Mouse (Mus musculus) embryonic facial prominence, embryonic 15.5 days (tissue): Measurements from ENCODE around the gene Pdpr. TPM values are rescaled to one million over a fixed set of nuclear protein-coding genes. Genes with fewer than 3 reads are reported as not detected.
"Not testable (repeated sequence)": the region's sequence is repeated elsewhere in the genome, so short reads cannot be mapped to it uniquely, and the experiment has no call there.

ENCODE experiments used
- ATAC-seq: fragments of 200-750 bp; cut with Nextera tagmentation; 2 replicates; pipeline ENCODE4 v1.8.0; 2017; ENCODE audit warnings: low read depth, moderate TSS enrichment; ENCODE audit not compliant: insufficient number of reproducible peaks, low FRiP score, low TSS enrichment
- H3K27ac ChIP-seq: fragments of 300-500 bp; sonication (generic); replicated peaks from 2 replicates; pipeline ENCODE4 v1.5.1; 2015; ENCODE audit warnings: mild to moderate bottlenecking, inconsistent platforms
- H3K27me3 ChIP-seq: fragments of 300-500 bp; sonication (generic); 2 replicates; pipeline ENCODE4 v1.6.1; 2015; ENCODE audit warnings: inconsistent platforms
- H3K36me3 ChIP-seq: fragments of 300-500 bp; sonication (generic); 2 replicates; pipeline ENCODE4 v1.6.1; 2015; ENCODE audit warnings: mild to moderate bottlenecking, inconsistent platforms
- H3K4me1 ChIP-seq: fragments of 300-500 bp; sonication (generic); 2 replicates; pipeline ENCODE4 v1.6.1; 2015; ENCODE audit warnings: inconsistent platforms
- H3K4me2 ChIP-seq: fragments of 300-500 bp; sonication (generic); replicated peaks from 2 replicates; pipeline ENCODE4 v1.6.1; 2015; ENCODE audit warnings: mild to moderate bottlenecking, inconsistent platforms
- H3K4me3 ChIP-seq: fragments of 300-500 bp; sonication (generic); replicated peaks from 2 replicates; pipeline ENCODE4 v1.5.1; 2015; ENCODE audit warnings: mild to moderate bottlenecking, inconsistent platforms
- H3K9ac ChIP-seq: fragments of 300-500 bp; sonication (generic); 2 replicates; pipeline ENCODE4 v1.6.1; 2015; ENCODE audit warnings: inconsistent platforms
- H3K9me3 ChIP-seq: fragments of 300-500 bp; sonication (generic); replicated peaks from 2 replicates; pipeline ENCODE4 v1.6.1; 2016; ENCODE audit warnings: inconsistent platforms
- WGBS: fragments of 180-500 bp; shearing (Covaris S2); methylation state at CpG from one replicate; pipeline ENCODE4 v1.1.7; 2015; 5-methylcytosine and 5-hydroxymethylcytosine counted together
- polyA plus RNA-seq: library from polyadenylated mRNA; unstranded; fragments of >200 nt; fragmentation: Nextera tagmentation; extraction: Ambion mirVana; gene quantifications from 2 replicates; pipeline ENCODE4 v1.2.1, GENCODE M21; 2015

Gene Pdpr
- polyA plus RNA-seq, 1 experiment from 2014 or later = 8.9 TPM

DNA sequence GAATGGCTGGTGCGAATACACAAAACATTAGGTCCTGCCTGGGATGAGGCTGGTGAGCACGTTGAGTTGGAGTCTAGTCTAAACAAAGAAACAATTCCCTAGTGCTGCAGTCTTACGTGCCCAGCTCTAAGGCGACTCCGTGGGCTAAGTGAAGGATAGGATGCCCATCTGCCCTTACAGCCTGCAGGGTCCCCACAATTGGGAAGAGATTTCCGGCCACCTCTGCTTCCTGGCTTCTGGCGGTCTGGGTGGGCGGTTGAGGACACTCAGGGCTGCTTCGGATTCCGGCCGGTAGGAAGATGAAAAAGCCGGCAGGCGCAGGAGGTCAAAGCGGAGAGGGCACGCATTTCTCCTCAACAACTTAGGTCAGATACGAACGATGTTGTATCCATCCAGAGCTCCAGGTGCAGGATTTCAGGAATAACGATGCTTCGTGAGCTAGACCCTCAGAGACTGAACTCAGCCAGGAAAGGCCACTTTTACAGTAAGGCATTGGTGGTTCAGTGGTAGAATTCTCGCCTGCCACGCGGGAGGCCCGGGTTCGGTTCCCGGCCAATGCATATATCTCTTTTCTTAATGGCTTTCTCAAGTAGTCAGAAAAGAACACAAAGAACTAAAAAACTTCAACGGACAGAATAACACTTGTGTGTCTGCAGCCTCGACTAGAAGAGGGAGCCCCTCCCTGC lies 32.2 kb upstream of the Pdpr start:
- peak overlapping the region; percentile 44 for H3K9ac ChIP-seq
- no peaks in the 10 kb centered on the region for H3K27me3 ChIP-seq
- H3K9me3 ChIP-seq = no peaks in the 10 kb centered on the region
- 0 out of 2 replicates have a peak, but pooled peaks cover 5% of the 10 kb centered on the region for H3K36me3 ChIP-seq
- peak overlapping the region; percentile 77 for H3K4me2 ChIP-seq
- H3K4me3 ChIP-seq = peak overlapping the region; percentile 77
- WGBS = under 1% methylated on average over 27 of the region's 27 CpGs
- ATAC-seq = peak; percentile 87
- peaks cover 21% of the 10 kb centered on the region for H3K4me1 ChIP-seq
- peak overlapping the region; percentile 68 for H3K27ac ChIP-seq

DNA sequence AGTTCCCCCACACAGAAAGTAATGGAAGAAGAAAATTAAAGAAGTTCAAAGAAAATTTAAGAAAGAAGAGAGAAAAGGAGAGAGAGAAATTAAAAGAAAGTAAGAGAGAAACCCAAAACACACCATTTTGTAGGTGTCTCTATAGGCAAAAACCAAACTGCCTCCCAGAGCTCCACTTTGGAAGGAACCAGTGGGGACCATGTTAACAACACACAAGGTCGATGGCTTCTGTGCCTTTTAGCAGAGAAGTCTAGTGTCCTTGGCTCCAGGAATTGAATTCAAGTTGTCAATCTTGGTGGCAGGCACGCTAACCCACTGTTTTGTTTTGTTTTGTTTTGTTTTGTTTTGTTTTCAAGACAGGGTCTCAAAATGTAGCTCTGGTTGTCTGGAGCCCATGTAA lies 31.5 kb upstream of the Pdpr start:
- 50% methylated on average over 2 of the region's 2 CpGs for WGBS
- no peak for ATAC-seq
- Histone ChIP-seq H3K4me1 (peaks cover 14% of the 10 kb centered on the region), H3K4me3 (peak overlapping the region; percentile 77), H3K9ac (no peak overlapping the region), H3K27ac (no peak overlapping the region; the same call in 1 of the 2 replicates), H3K4me2 (peak overlapping the region; percentile 77), H3K9me3 (no peaks in the 10 kb centered on the region), H3K36me3 (0 out of 2 replicates have a peak, but pooled peaks cover 4% of the 10 kb centered on the region), H3K27me3 (no peaks in the 10 kb centered on the region)

DNA sequence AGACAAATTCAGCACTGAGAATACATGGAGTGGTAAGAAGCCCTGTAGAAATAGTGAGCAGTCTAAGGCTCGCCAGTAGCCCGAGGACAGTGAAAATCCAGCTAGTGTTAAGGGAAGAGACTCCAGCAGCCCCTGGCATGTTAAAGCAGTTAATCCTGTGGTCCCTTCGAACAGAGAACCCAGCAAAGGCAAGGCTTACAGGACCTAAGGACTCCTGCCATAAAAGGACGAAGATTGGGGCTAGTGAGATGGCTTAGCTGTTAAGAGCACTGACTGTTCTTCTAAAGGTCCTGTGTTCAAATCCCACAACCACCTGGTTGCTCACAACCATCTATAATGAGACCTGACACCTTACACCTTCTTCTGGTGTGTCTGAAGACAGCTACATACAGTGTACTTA lies 28.1 kb upstream of the Pdpr start:
- peaks cover 4% of the 10 kb centered on the region for H3K4me1 ChIP-seq
- H3K27me3 ChIP-seq = no peaks in the 10 kb centered on the region
- no peak overlapping the region for H3K4me2 ChIP-seq
- 51% methylated on average over 4 of the region's 4 CpGs for WGBS
- no peak overlapping the region for H3K27ac ChIP-seq
- ATAC-seq = no peak
- H3K9me3 ChIP-seq = no peaks in the 10 kb centered on the region
- H3K9ac ChIP-seq = no peak overlapping the region
- H3K4me3 ChIP-seq = no peak overlapping the region
- no peaks in the 10 kb centered on the region for H3K36me3 ChIP-seq

- no peak for ATAC-seq
- no peaks in the 10 kb centered on the region for H3K36me3 ChIP-seq
- 24% methylated on average over 10 of the region's 10 CpGs for WGBS
These were observed 27.0 kb upstream of the Pdpr start for GRCm38 (mm10) chr8:111067439-111067838.

GRCm38 (mm10) chr8:111068660-111069059 lies 25.8 kb upstream of the Pdpr start:
- 92% methylated on average over 9 of the region's 9 CpGs for WGBS
- H3K4me1 ChIP-seq, ATAC-seq, H3K4me3 ChIP-seq, H3K36me3 ChIP-seq, H3K9me3 ChIP-seq, H3K27me3 ChIP-seq, H3K4me2 ChIP-seq, H3K9ac ChIP-seq, H3K27ac ChIP-seq: not testable (repeated sequence)

More at GRCm38 (mm10) chr8:111067439-111067838, 27.0 kb upstream of the Pdpr start:
- no peak overlapping the region for H3K4me3 ChIP-seq
- no peaks in the 10 kb centered on the region for H3K27me3 ChIP-seq
- no peak overlapping the region for H3K4me2 ChIP-seq
- 0 out of 2 replicates have a peak, but pooled peaks cover 2% of the 10 kb centered on the region for H3K4me1 ChIP-seq
- H3K9me3 ChIP-seq = no peaks in the 10 kb centered on the region
- H3K9ac ChIP-seq = no peak overlapping the region
- H3K27ac ChIP-seq = no peak overlapping the region

DNA sequence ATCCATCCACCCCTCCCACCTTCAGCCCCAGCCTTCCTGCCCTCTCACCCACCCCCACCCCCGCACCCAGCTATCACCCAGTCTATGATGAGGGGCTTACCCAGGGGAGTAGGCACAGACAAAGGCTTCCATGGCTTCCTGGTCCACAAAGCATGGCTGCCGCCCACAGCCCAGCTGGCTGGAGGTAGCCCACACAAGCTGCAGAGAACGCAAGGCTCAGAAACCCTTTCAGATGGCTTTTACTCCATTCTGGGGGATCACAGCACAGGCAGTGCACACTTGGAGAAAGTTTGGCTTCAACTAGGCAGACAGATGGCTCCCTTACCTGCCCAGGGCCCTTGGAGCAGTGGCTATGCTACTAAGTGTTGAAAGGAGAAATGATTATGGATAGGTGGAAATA lies 18.5 kb upstream of the Pdpr start:
- 81% methylated on average over 3 of the region's 3 CpGs for WGBS
- H3K36me3 ChIP-seq = no peaks in the 10 kb centered on the region
- no peaks in the 10 kb centered on the region for H3K9me3 ChIP-seq
- H3K9ac ChIP-seq = no peak overlapping the region
- H3K27me3 ChIP-seq = no peaks in the 10 kb centered on the region
- H3K4me2 ChIP-seq = no peak overlapping the region
- no peaks in the 10 kb centered on the region for H3K4me1 ChIP-seq
- H3K4me3 ChIP-seq = no peak overlapping the region
- H3K27ac ChIP-seq = no peak overlapping the region
- ATAC-seq = no peak

GRCm38 (mm10) chr8:111079461-111079860 lies 15.0 kb upstream of the Pdpr start:
- Histone ChIP-seq H3K4me2 (no peak overlapping the region), H3K27me3 (no peaks in the 10 kb centered on the region), H3K9me3 (no peaks in the 10 kb centered on the region), H3K36me3 (no peaks in the 10 kb centered on the region), H3K4me1 (no peaks in the 10 kb centered on the region), H3K4me3 (no peak overlapping the region), H3K9ac (no peak overlapping the region), H3K27ac (no peak overlapping the region)
- ATAC-seq = no peak
- WGBS = 61% methylated on average over 5 of the region's 5 CpGs

DNA sequence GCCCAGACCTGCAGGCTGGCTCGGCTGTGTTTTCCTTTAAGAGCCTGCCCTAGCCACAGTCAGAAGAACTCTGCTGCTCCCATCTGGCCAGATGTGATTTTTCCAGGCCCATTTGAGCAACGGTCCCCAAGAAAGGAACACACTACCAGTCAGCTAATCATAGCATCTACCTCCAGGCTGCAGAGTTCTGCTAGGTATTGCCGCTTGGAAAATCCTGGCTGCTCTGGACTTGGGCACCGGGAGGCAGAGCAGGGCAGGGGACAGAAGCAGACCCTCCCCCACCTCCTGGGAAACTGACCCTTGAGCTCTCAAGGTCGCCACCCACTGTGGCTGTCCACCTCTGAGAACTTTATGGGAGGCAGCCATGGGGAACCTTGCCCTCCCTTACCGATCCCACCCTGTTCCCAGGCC lies 14.6 kb upstream of the Pdpr start:
- Histone ChIP-seq H3K4me1 (no peaks in the 10 kb centered on the region), H3K36me3 (no peaks in the 10 kb centered on the region), H3K4me2 (no peak overlapping the region), H3K9ac (no peak overlapping the region), H3K27me3 (no peaks in the 10 kb centered on the region), H3K4me3 (no peak overlapping the region), H3K9me3 (no peaks in the 10 kb centered on the region), H3K27ac (no peak overlapping the region)
- no peak for ATAC-seq
- WGBS = 27% methylated on average over 6 of the region's 6 CpGs

- H3K4me1 ChIP-seq = no peaks in the 10 kb centered on the region
- no peak for ATAC-seq
- H3K9me3 ChIP-seq = no peaks in the 10 kb centered on the region
- no peak overlapping the region for H3K4me2 ChIP-seq
- 43% methylated on average over 12 of the region's 12 CpGs for WGBS
- no peak overlapping the region for H3K4me3 ChIP-seq
- no peaks in the 10 kb centered on the region for H3K27me3 ChIP-seq
- no peak overlapping the region for H3K9ac ChIP-seq
- no peaks in the 10 kb centered on the region for H3K36me3 ChIP-seq
- no peak overlapping the region for H3K27ac ChIP-seq
These were observed 12.7 kb upstream of the Pdpr start for GRCm38 (mm10) chr8:111081580-111082258.

DNA sequence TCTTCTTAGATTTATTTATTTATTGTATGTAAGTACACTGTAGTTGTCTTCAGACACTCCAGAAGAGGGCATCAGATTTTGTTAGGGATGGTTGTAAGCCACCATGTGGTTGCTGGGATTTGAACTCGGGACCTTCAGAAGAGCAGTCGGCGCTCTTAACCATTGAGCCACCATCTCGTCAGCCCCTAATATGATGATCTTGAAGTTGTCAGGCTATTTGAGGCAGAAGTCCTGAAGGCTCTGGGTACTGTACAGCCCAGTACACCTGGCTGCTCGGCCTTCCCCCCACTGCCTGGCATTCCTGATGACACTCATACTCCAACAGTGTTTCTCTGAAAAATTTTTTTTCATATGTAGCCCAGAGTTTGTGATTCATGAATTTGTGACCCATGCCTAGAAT lies 10.5 kb upstream of the Pdpr start:
- not testable (repeated sequence) for H3K27me3 ChIP-seq, H3K36me3 ChIP-seq, H3K4me3 ChIP-seq, H3K27ac ChIP-seq, H3K9ac ChIP-seq, H3K9me3 ChIP-seq, ATAC-seq, H3K4me1 ChIP-seq, H3K4me2 ChIP-seq
- WGBS = 88% methylated on average over 5 of the region's 5 CpGs

GRCm38 (mm10) chr8:111090126-111090525 lies 4.3 kb upstream of the Pdpr start:
- Histone ChIP-seq H3K27me3 (no peaks in the 10 kb centered on the region), H3K4me3 (no peak overlapping the region), H3K36me3 (no peaks in the 10 kb centered on the region), H3K4me2 (no peak overlapping the region), H3K9ac (no peak overlapping the region), H3K4me1 (peaks cover 5% of the 10 kb centered on the region; the same call in 1 of the 2 replicates), H3K9me3 (no peaks in the 10 kb centered on the region), H3K27ac (no peak overlapping the region)
- WGBS = 2% methylated on average over 2 of the region's 2 CpGs
- ATAC-seq = no peak
